Mouse (Mus musculus) CH12.LX (cell line): ENCODE results near the gene Gm26602. TPM values are rescaled to one million over a fixed set of nuclear protein-coding genes. Genes with fewer than 3 reads are reported as not detected.
A peak's percentile ranks its signal among the peaks of the same experiment; 100 is the strongest.

Experiments used
- DNase-seq: peaks from one replicate; pipeline ENCODE4 v3.0.0-alpha.2; 2013; ENCODE audit errors: extremely low read depth
- H3K27ac ChIP-seq: 2 replicates; pipeline ENCODE4 v1.5.1; 2012; ENCODE audit warnings: low read depth, mild to moderate bottlenecking, control low read depth, moderate library complexity; ENCODE audit not compliant: insufficient read depth
- H3K27me3 ChIP-seq: replicated peaks from 2 replicates; pipeline ENCODE3; 2012; ENCODE audit warnings: inconsistent platforms
- H3K36me3 ChIP-seq, 2 experiments: replicated peaks in 1 of 2; 2 replicates each; pipeline versions ENCODE3 to v1.6.1; 2012; ENCODE audit warnings: inconsistent platforms in 1 of 2, low read length in 1 of 2, mild to moderate bottlenecking in 1 of 2, mixed read lengths in 1 of 2, moderate library complexity in 1 of 2; ENCODE audit not compliant: control insufficient read depth in 1 of 2, insufficient read depth in 1 of 2
- H3K4me1 ChIP-seq, 2 experiments: 2 replicates each; pipeline ENCODE4 v1.6.1; 2012; ENCODE audit warnings: inconsistent platforms in 1 of 2, moderate library complexity in 1 of 2; ENCODE audit not compliant: insufficient read depth in 2 of 2, control insufficient read depth in 1 of 2
- H3K4me2 ChIP-seq: 2 replicates; pipeline ENCODE4 v1.6.1; 2012; ENCODE audit warnings: low read depth, mild to moderate bottlenecking, control low read depth; ENCODE audit not compliant: poor library complexity, insufficient read depth, severe bottlenecking
- H3K4me3 ChIP-seq, 3 experiments: fragments of 150-350 bp in 1 of 3; sonication (generic) in 1 of 3; replicated peaks in 1 of 3; 2 replicates each; pipeline versions ENCODE3 to v1.5.1; 2011 to 2012; ENCODE audit warnings: low read depth in 2 of 3, low read length in 2 of 3, mild to moderate bottlenecking in 2 of 3, moderate library complexity in 2 of 3, control low read depth in 1 of 3, improper control_type of control experiment in 1 of 3, inconsistent platforms in 1 of 3, mixed read lengths in 1 of 3; ENCODE audit not compliant: poor library complexity in 1 of 3
- H3K79me2 ChIP-seq: replicated peaks from 2 replicates; pipeline ENCODE4 v1.6.1; 2012; ENCODE audit warnings: mild to moderate bottlenecking, moderate library complexity; ENCODE audit not compliant: control insufficient read depth, poor library complexity, insufficient read depth, severe bottlenecking; ENCODE audit errors: extremely low read depth
- H3K9ac ChIP-seq: 2 replicates; pipeline ENCODE4 v1.6.1; 2012; ENCODE audit warnings: low read depth, mild to moderate bottlenecking, control low read depth, moderate library complexity; ENCODE audit not compliant: insufficient read depth
- H3K9me3 ChIP-seq: replicated peaks from 2 replicates; pipeline ENCODE3; 2012; ENCODE audit warnings: low read length, inconsistent platforms, mixed read lengths
- BHLHE40 ChIP-seq: IDR thresholded peaks from 2 replicates; pipeline ENCODE4 v1.6.1; 2011; ENCODE audit warnings: mild to moderate bottlenecking, low read depth, low read length, improper control_type of control experiment
- CHD2 ChIP-seq: IDR thresholded peaks from 2 replicates; pipeline ENCODE4 v1.6.1; 2011; ENCODE audit warnings: low read length, improper control_type of control experiment
- ELF1 ChIP-seq: IDR thresholded peaks from 2 replicates; pipeline ENCODE4 v1.6.1; 2014; ENCODE audit warnings: low read depth, mild to moderate bottlenecking, inconsistent platforms, low read length, improper control_type of control experiment
- EP300 ChIP-seq: IDR thresholded peaks from 2 replicates; pipeline ENCODE4 v1.6.1; 2011; ENCODE audit warnings: low read length, improper control_type of control experiment
- ETS1 ChIP-seq: conservative IDR thresholded peaks from 2 replicates; pipeline ENCODE4 v1.6.1; 2012; ENCODE audit warnings: low read depth, mild to moderate bottlenecking, inconsistent platforms, low read length, improper control_type of control experiment, moderate library complexity
- IRF4 ChIP-seq: IDR thresholded peaks from 2 replicates; pipeline ENCODE4 v1.6.1; 2014; ENCODE audit warnings: low read depth, mild to moderate bottlenecking, inconsistent platforms, low read length, improper control_type of control experiment
- KAT2A ChIP-seq: IDR thresholded peaks from 2 replicates; pipeline ENCODE4 v1.6.1; 2012; ENCODE audit warnings: low read length, improper control_type of control experiment, inconsistent platforms; ENCODE audit not compliant: insufficient replicate concordance
- MAZ ChIP-seq: IDR thresholded peaks from 2 replicates; pipeline ENCODE4 v1.6.1; 2012; ENCODE audit warnings: low read depth, mild to moderate bottlenecking, inconsistent platforms, low read length, improper control_type of control experiment, moderate library complexity
- MEF2A ChIP-seq: IDR thresholded peaks from 2 replicates; pipeline ENCODE4 v1.6.1; 2014; ENCODE audit warnings: low read depth, mild to moderate bottlenecking, inconsistent platforms, low read length, improper control_type of control experiment, borderline replicate concordance
- MXI1 ChIP-seq: IDR thresholded peaks from 2 replicates; pipeline ENCODE4 v1.6.1; 2011; ENCODE audit warnings: mild to moderate bottlenecking, low read depth, low read length, improper control_type of control experiment
- NRF1 ChIP-seq: IDR thresholded peaks from 2 replicates; pipeline ENCODE4 v1.6.1; 2014; ENCODE audit warnings: low read depth, mild to moderate bottlenecking, inconsistent platforms, low read length, improper control_type of control experiment, moderate library complexity
- POLR2AphosphoS2 ChIP-seq: IDR thresholded peaks from 2 replicates; pipeline ENCODE4 v1.6.1; 2011; ENCODE audit warnings: low read depth, low read length, improper control_type of control experiment
- RAD21 ChIP-seq: IDR thresholded peaks from 2 replicates; pipeline ENCODE4 v1.6.1; 2011; ENCODE audit warnings: low read depth, mild to moderate bottlenecking, low read length, improper control_type of control experiment, moderate library complexity
- RCOR1 ChIP-seq: conservative IDR thresholded peaks from 2 replicates; pipeline ENCODE4 v1.6.1; 2012; ENCODE audit warnings: low read depth, mild to moderate bottlenecking, inconsistent platforms, low read length, improper control_type of control experiment
- SIN3A ChIP-seq: IDR thresholded peaks from 2 replicates; pipeline ENCODE4 v1.6.1; 2012; ENCODE audit warnings: low read length, improper control_type of control experiment, inconsistent platforms
- SMC3 ChIP-seq: IDR thresholded peaks from 2 replicates; pipeline ENCODE4 v1.6.1; 2011; ENCODE audit warnings: low read depth, low read length, improper control_type of control experiment
- TBP ChIP-seq: conservative IDR thresholded peaks from 2 replicates; pipeline ENCODE4 v1.6.1; 2011; ENCODE audit warnings: low read depth, low read length, improper control_type of control experiment
- TCF12 ChIP-seq: IDR thresholded peaks from 2 replicates; pipeline ENCODE4 v1.6.1; 2014; ENCODE audit warnings: low read depth, mild to moderate bottlenecking, inconsistent platforms, low read length, improper control_type of control experiment
- USF2 ChIP-seq: conservative IDR thresholded peaks from 2 replicates; pipeline ENCODE4 v1.6.1; 2011; ENCODE audit warnings: low read depth, low read length, improper control_type of control experiment
- ZC3H11A ChIP-seq: IDR thresholded peaks from 2 replicates; pipeline ENCODE4 v1.6.1; 2012; ENCODE audit warnings: low read depth, mild to moderate bottlenecking, inconsistent platforms, low read length, improper control_type of control experiment
- ZKSCAN1 ChIP-seq: IDR thresholded peaks from 2 replicates; pipeline ENCODE4 v1.6.1; 2012; ENCODE audit warnings: low read depth, inconsistent platforms, low read length, improper control_type of control experiment, borderline replicate concordance
- ZMIZ1 ChIP-seq: IDR thresholded peaks from 2 replicates; pipeline ENCODE4 v1.6.1; 2012; ENCODE audit warnings: low read depth, mild to moderate bottlenecking, inconsistent platforms, low read length, improper control_type of control experiment
- ZNF384 ChIP-seq: IDR thresholded peaks from 2 replicates; pipeline ENCODE4 v1.6.1; 2012; ENCODE audit warnings: low read depth, low read length, improper control_type of control experiment, inconsistent platforms
- dilution Hi-C: fragments of 300-500 bp; cut with MboI; formaldehyde crosslinking; loops from 2 replicates; pipeline ENCODE4 v1.14.3; 2020; ENCODE audit warnings: low sequenced_read_pairs; ENCODE audit not compliant: extremely low pct_unique_long_range_greater_than_20kb, extremely low pct_ligation_motif_present
- in situ Hi-C: fragments of 300-500 bp; cut with MboI; formaldehyde crosslinking; loops from 3 replicates; pipeline ENCODE4 v1.14.3; 2019; ENCODE audit warnings: low sequenced_read_pairs, low pct_ligation_motif_present, low pct_unique_long_range_greater_than_20kb, mixed read lengths
- polyA plus RNA-seq: library from polyadenylated mRNA; unstranded; fragments of >175 nt; gene quantifications from 2 replicates; pipeline ENCODE4 v1.2.1, GENCODE M21; 2012; ENCODE audit warnings: low read depth; ENCODE audit not compliant: insufficient read length
- total RNA-seq, 2 experiments: library from RNA; depleted of rRNA; stranded (reverse); fragments of 300-350 nt in 1 of 2; fragments of >200 nt in 1 of 2; gene quantifications; 2 replicates each; pipeline ENCODE4 v1.2.3; 2012 to 2014

The Gm26602 gene
- total and polyA plus RNA-seq, 3 experiments, result 8.1 TPM; not detected in 2

DNA sequence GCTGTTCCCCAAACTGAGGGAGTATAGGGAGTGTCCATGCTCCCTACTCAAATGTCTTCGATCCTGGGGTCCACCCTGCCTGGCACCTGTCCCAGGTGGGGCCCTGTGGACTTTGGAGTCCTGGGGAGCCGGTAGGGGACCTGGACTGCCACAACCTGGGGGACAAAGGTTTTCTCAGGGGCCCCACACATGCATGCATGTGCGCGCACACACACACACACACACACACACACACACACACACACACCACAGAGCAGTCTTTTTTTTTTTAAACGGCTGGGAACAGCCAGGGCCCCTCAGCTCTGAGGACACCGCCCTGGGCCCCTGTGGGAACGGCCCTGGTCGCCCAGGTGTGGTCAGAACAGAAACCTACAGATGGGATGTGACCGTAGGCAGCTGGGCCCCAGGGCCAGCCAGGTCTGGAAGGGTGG is 32.8 kb downstream of the Gm26602 start:
- Histone ChIP-seq H3K27me3 (no peaks in the 10 kb centered on the region), H3K36me3 (peaks cover 43 to 83% of the 10 kb centered on the region in 2 experiments), H3K4me3 (no peak overlapping the region), H3K27ac (peak overlapping the region; percentile 89), H3K4me1 (peaks cover 57 to 93% of the 10 kb centered on the region in 2 experiments), H3K4me2 (0 out of 2 replicates have a peak overlapping the region, but pooled peaks have one; percentile 5), H3K79me2 (peaks cover 70% of the 10 kb centered on the region), H3K9me3 (no peaks in the 10 kb centered on the region), H3K9ac (0 out of 2 replicates have a peak overlapping the region, but pooled peaks have one; percentile 14)
- dilution Hi-C loops (no loop called here), in situ Hi-C loops (no loop called here)
- TF ChIP-seq ETS1 (peak; percentile 85), RCOR1 (no peak), CHD2 (peak; percentile 87), MXI1 (0 out of 2 replicates have a peak, but pooled peaks have one; percentile 70), EP300 (peak; percentile 87), TCF12 (peak; percentile 100), POLR2AphosphoS2 (0 out of 2 replicates have a peak, but pooled peaks have one; percentile 28), ELF1 (0 out of 2 replicates have a peak, but pooled peaks have one; percentile 15), ZMIZ1 (no peak), TBP (0 out of 2 replicates have a peak, but pooled peaks have one; percentile 18), IRF4 (peak; percentile 94), SIN3A (peak; percentile 39), USF2 (no peak), BHLHE40 (peak; percentile 93), ZC3H11A (no peak), NRF1 (no peak), SMC3 (0 out of 2 replicates have a peak, but pooled peaks have one; percentile 4), MAZ (peak; percentile 74), MEF2A (peak; percentile 93), ZNF384 (peak; percentile 98)
- peak; percentile 70 for DNase-seq

GRCm38 (mm10) chr10:79945507-79946234 is 35.0 kb downstream of the Gm26602 start:
- Histone ChIP-seq H3K27ac (peak overlapping the region; percentile 89), H3K36me3 (peaks cover 61 to 87% of the 10 kb centered on the region in 2 experiments), H3K9ac (no peak overlapping the region), H3K79me2 (peaks cover 58% of the 10 kb centered on the region), H3K9me3 (no peaks in the 10 kb centered on the region), H3K4me1 (peaks cover 44 to 82% of the 10 kb centered on the region in 2 experiments), H3K4me2 (no peak overlapping the region), H3K27me3 (no peaks in the 10 kb centered on the region), H3K4me3 (no peak overlapping the region)
- no peak for TF ChIP-seq SIN3A
- TF ChIP-seq KAT2A, result no peak
- no peak for TF ChIP-seq RAD21
- no peak for TF ChIP-seq ZMIZ1
- TF ChIP-seq ZKSCAN1, result no peak
- TF ChIP-seq ELF1, result no peak
- in situ Hi-C loops, result no loop called here
- dilution Hi-C loops, result no loop called here
- no peak for DNase-seq
